Mouse (Mus musculus) midbrain, embryonic 11.5 days (tissue): ENCODE measurements around the gene Rgs10. TPM values are rescaled to one million over a fixed set of nuclear protein-coding genes. Genes with fewer than 3 reads are reported as not detected.

ENCODE experiments used
- ATAC-seq: fragments of 200-750 bp; cut with Nextera tagmentation; 2 replicates; pipeline ENCODE4 v1.8.0; 2017; ENCODE audit warnings: moderate TSS enrichment, moderate library complexity; ENCODE audit not compliant: low FRiP score
- DNase-seq: peaks from one replicate; pipeline ENCODE4 v3.0.0; 2015; ENCODE audit warnings: low spot score; ENCODE audit errors: missing footprints
- H3K27ac ChIP-seq: fragments of 300-500 bp; sonication (generic); 2 replicates; pipeline ENCODE4 v1.5.1; 2014; ENCODE audit warnings: low read depth, low read length
- H3K27me3 ChIP-seq: fragments of 300-500 bp; sonication (generic); 2 replicates; pipeline ENCODE4 v1.6.1; 2014; ENCODE audit warnings: mild to moderate bottlenecking, low read length, moderate library complexity, mixed read lengths; ENCODE audit not compliant: control insufficient read depth, insufficient read depth
- H3K36me3 ChIP-seq: fragments of 300-500 bp; sonication (generic); 2 replicates; pipeline ENCODE4 v1.6.1; 2014; ENCODE audit warnings: mild to moderate bottlenecking, low read length, moderate library complexity, mixed read lengths; ENCODE audit not compliant: control insufficient read depth, insufficient read depth
- H3K4me1 ChIP-seq: fragments of 300-500 bp; sonication (generic); 2 replicates; pipeline ENCODE4 v1.6.1; 2014; ENCODE audit warnings: low read length; ENCODE audit not compliant: control insufficient read depth, insufficient read depth
- H3K4me2 ChIP-seq: fragments of 300-500 bp; sonication (generic); 2 replicates; pipeline ENCODE4 v1.6.1; 2014; ENCODE audit warnings: mild to moderate bottlenecking, moderate library complexity
- H3K4me3 ChIP-seq: fragments of 300-500 bp; sonication (generic); 2 replicates; pipeline ENCODE4 v1.5.1; 2014; ENCODE audit warnings: low read depth, low read length
- H3K9ac ChIP-seq: fragments of 300-500 bp; sonication (generic); 2 replicates; pipeline ENCODE4 v1.6.1; 2014; ENCODE audit warnings: low read length
- H3K9me3 ChIP-seq: fragments of 300-500 bp; sonication (generic); 2 replicates; pipeline ENCODE4 v1.6.1; 2016; ENCODE audit warnings: low read length; ENCODE audit not compliant: control insufficient read depth
- WGBS: fragments of 180-500 bp; shearing (Covaris S2); extraction: QIAGEN DNeasy Blood & Tissue Kit; methylation state at CpG from one replicate; pipeline ENCODE4 v1.1.7; 2014; 5-methylcytosine and 5-hydroxymethylcytosine counted together
- polyA plus RNA-seq: library from polyadenylated mRNA; unstranded; fragments of >200 nt; fragmentation: Nextera tagmentation; extraction: Ambion mirVana; gene quantifications from 2 replicates; pipeline ENCODE4 v1.2.1, GENCODE M21; 2014

The Rgs10 gene
- polyA plus RNA-seq, 1 experiment from 2014 or later, result 10.0 TPM

GRCm38 (mm10) chr7:128358741-128359140 is 59.8 kb downstream of the Rgs10 start:
- ATAC-seq (no peak), DNase-seq (no peak)
- Histone ChIP-seq H3K4me1 (no peaks in the 10 kb centered on the region), H3K4me2 (no peak overlapping the region), H3K9ac (no peak overlapping the region), H3K9me3 (no peaks in the 10 kb centered on the region), H3K36me3 (no peaks in the 10 kb centered on the region), H3K27me3 (no peaks in the 10 kb centered on the region), H3K4me3 (no peak overlapping the region), H3K27ac (no peak overlapping the region)
- WGBS, result 81% methylated on average over 9 of the region's 9 CpGs

GRCm38 (mm10) chr7:128356868-128357755 is 61.4 kb downstream of the Rgs10 start:
- DNase-seq (no peak), ATAC-seq (no peak)
- no peaks in the 10 kb centered on the region for H3K36me3 ChIP-seq
- no peaks in the 10 kb centered on the region for H3K4me1 ChIP-seq
- H3K9me3 ChIP-seq, result no peaks in the 10 kb centered on the region
- no peaks in the 10 kb centered on the region for H3K27me3 ChIP-seq
- WGBS, result 68% methylated on average over 9 of the region's 9 CpGs
- H3K27ac ChIP-seq, result no peak overlapping the region
- H3K9ac ChIP-seq, result no peak overlapping the region
- no peak overlapping the region for H3K4me3 ChIP-seq
- no peak overlapping the region for H3K4me2 ChIP-seq

- Histone ChIP-seq H3K4me1 (no peaks in the 10 kb centered on the region), H3K36me3 (no peaks in the 10 kb centered on the region), H3K27ac (no peak overlapping the region), H3K4me3 (no peak overlapping the region), H3K9me3 (no peaks in the 10 kb centered on the region), H3K4me2 (no peak overlapping the region), H3K9ac (no peak overlapping the region), H3K27me3 (no peaks in the 10 kb centered on the region)
- WGBS, result 87% methylated on average over 5 of the region's 5 CpGs
- ATAC-seq, result no peak
- DNase-seq, result no peak
These were observed 63.1 kb downstream of the Rgs10 start for GRCm38 (mm10) chr7:128355463-128355862.

GRCm38 (mm10) chr7:128352721-128353120 is 65.8 kb downstream of the Rgs10 start:
- 68% methylated on average over 3 of the region's 3 CpGs for WGBS
- no peak for ATAC-seq
- no peak overlapping the region for H3K9ac ChIP-seq

GRCm38 (mm10) chr7:128351176-128351575 is 67.4 kb downstream of the Rgs10 start:
- Histone ChIP-seq H3K9me3 (no peaks in the 10 kb centered on the region), H3K27ac (no peak overlapping the region), H3K4me2 (no peak overlapping the region), H3K4me1 (no peaks in the 10 kb centered on the region), H3K4me3 (no peak overlapping the region), H3K36me3 (no peaks in the 10 kb centered on the region), H3K27me3 (no peaks in the 10 kb centered on the region), H3K9ac (no peak overlapping the region)
- ATAC-seq (no peak), DNase-seq (no peak)
- WGBS, result 69% methylated on average over 5 of the region's 5 CpGs

More at GRCm38 (mm10) chr7:128352721-128353120, 65.8 kb downstream of the Rgs10 start:
- no peak for DNase-seq
- Histone ChIP-seq H3K4me3 (no peak overlapping the region), H3K27ac (no peak overlapping the region), H3K4me1 (no peaks in the 10 kb centered on the region), H3K9me3 (no peaks in the 10 kb centered on the region), H3K36me3 (no peaks in the 10 kb centered on the region), H3K4me2 (no peak overlapping the region), H3K27me3 (no peaks in the 10 kb centered on the region)

- no peaks in the 10 kb centered on the region for H3K36me3 ChIP-seq
- no peak for DNase-seq
- ATAC-seq, result no peak
- H3K4me2 ChIP-seq, result no peak overlapping the region
- no peak overlapping the region for H3K9ac ChIP-seq
- H3K4me1 ChIP-seq, result no peaks in the 10 kb centered on the region
- no peaks in the 10 kb centered on the region for H3K27me3 ChIP-seq
- no peak overlapping the region for H3K4me3 ChIP-seq
- no peaks in the 10 kb centered on the region for H3K9me3 ChIP-seq
- WGBS, result 82% methylated on average over 7 of the region's 7 CpGs
- H3K27ac ChIP-seq, result no peak overlapping the region
These were observed 68.2 kb downstream of the Rgs10 start for GRCm38 (mm10) chr7:128350316-128350715.

- no peak overlapping the region for H3K4me2 ChIP-seq
- H3K27ac ChIP-seq, result no peak overlapping the region
- WGBS, result 86% methylated on average over 4 of the region's 4 CpGs
- no peak overlapping the region for H3K9ac ChIP-seq
- no peaks in the 10 kb centered on the region for H3K9me3 ChIP-seq
- ATAC-seq, result no peak
- no peaks in the 10 kb centered on the region for H3K4me1 ChIP-seq
- no peaks in the 10 kb centered on the region for H3K27me3 ChIP-seq
- no peaks in the 10 kb centered on the region for H3K36me3 ChIP-seq
- no peak for DNase-seq
- H3K4me3 ChIP-seq, result no peak overlapping the region
These were observed 68.8 kb downstream of the Rgs10 start for GRCm38 (mm10) chr7:128349751-128350150.

GRCm38 (mm10) chr7:128348608-128349007 is 70.0 kb downstream of the Rgs10 start:
- ATAC-seq (no peak), DNase-seq (no peak)
- no peak overlapping the region for H3K4me3 ChIP-seq
- no peak overlapping the region for H3K9ac ChIP-seq
- no peaks in the 10 kb centered on the region for H3K9me3 ChIP-seq
- H3K27ac ChIP-seq, result no peak overlapping the region
- no peaks in the 10 kb centered on the region for H3K27me3 ChIP-seq
- H3K36me3 ChIP-seq, result no peaks in the 10 kb centered on the region
- WGBS, result 57% methylated on average over 1 of the region's 1 CpGs
- no peaks in the 10 kb centered on the region for H3K4me1 ChIP-seq
- H3K4me2 ChIP-seq, result no peak overlapping the region

GRCm38 (mm10) chr7:128346991-128347390 is 71.6 kb downstream of the Rgs10 start:
- no peak for ATAC-seq
- H3K27ac ChIP-seq, result no peak overlapping the region
- 79% methylated on average over 8 of the region's 8 CpGs for WGBS
- H3K4me3 ChIP-seq, result no peak overlapping the region
- no peaks in the 10 kb centered on the region; the same call in 1 of the 2 replicates for H3K9me3 ChIP-seq
- H3K36me3 ChIP-seq, result no peaks in the 10 kb centered on the region
- no peak overlapping the region for H3K9ac ChIP-seq
- H3K4me1 ChIP-seq, result no peaks in the 10 kb centered on the region
- DNase-seq, result no peak
- H3K4me2 ChIP-seq, result no peak overlapping the region
- H3K27me3 ChIP-seq, result no peaks in the 10 kb centered on the region
